19 mouse cellular contexts compared by ENCODE assay signal in the genomic region with DNA sequence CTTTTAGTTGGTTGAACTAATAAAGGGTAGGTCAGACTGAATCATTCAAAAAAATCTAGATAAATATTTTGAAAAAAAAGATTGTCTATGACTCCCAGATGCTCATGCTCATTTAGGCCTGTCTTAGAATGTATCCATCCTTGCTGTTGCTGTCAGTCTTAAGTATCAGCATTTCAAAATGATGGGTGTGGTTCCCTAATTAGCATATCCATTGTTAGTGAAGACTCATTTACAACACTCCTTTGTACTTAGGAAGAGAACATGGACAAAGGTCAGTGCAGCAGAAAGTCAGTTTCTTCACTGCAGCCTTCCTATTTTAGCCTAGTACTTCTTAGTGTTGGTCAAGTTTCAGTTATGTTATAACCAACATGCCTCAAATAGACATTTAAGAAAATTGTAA.
"Had no signal": no experiment of that assay in that cellular context is flagged by ENCODE, and none has a peak within 500 bp of the region (broad histone marks: within the 10 kb centered on the region; RNA-seq: fewer than 3 reads in every experiment).

No protein-coding gene starts in this region.

- H3K4me3 ChIP-seq: midbrain, embryonic 10.5 days; midbrain, embryonic 12.5 days; myocyte; neural tube, embryonic 13.5 days; neural tube, embryonic 15.5 days; stomach, embryonic 15.5 days had no signal

- H3K9ac ChIP-seq: lung, embryonic 14.5 days; midbrain, embryonic 12.5 days; neural tube, embryonic 13.5 days; neural tube, embryonic 15.5 days; stomach, embryonic 15.5 days had no signal

- H3K9me3 ChIP-seq: midbrain, embryonic 10.5 days; midbrain, embryonic 12.5 days; neural tube, embryonic 13.5 days; neural tube, embryonic 15.5 days; stomach, embryonic 15.5 days had no signal

- DNase-seq: lung, adult 18-20 months; lung, embryonic 14.5 days; lung, postnatal 10 days; lung, postnatal 4 days; midbrain, embryonic 14.5 days; retina, postnatal 1 day; right cerebral cortex, adult 18-20 months; right cerebral cortex, postnatal 25 days; thymus, adult 2 months; thymus, postnatal 25 days; thymus, postnatal 4 days had no signal

- H3K4me1 ChIP-seq: midbrain, embryonic 10.5 days; midbrain, embryonic 12.5 days; neural tube, embryonic 13.5 days; neural tube, embryonic 15.5 days; stomach, embryonic 15.5 days had no signal

- H3K27ac ChIP-seq: midbrain, embryonic 10.5 days; midbrain, embryonic 12.5 days; neural tube, embryonic 13.5 days; neural tube, embryonic 15.5 days; stomach, embryonic 15.5 days; stomach, postnatal 0 days had no signal

- ATAC-seq: midbrain, embryonic 16.5 days had no signal

- H3K36me3 ChIP-seq: midbrain, embryonic 10.5 days; midbrain, embryonic 12.5 days; neural tube, embryonic 13.5 days; neural tube, embryonic 15.5 days; stomach, embryonic 15.5 days had no signal
